Mouse (Mus musculus) forebrain, postnatal 0 days (tissue): Measurements from ENCODE around the gene Npcd. TPM values are rescaled to one million over a fixed set of nuclear protein-coding genes. Genes with fewer than 3 reads are reported as not detected.

Experiments used
- ATAC-seq: fragments of 200-750 bp; cut with Nextera tagmentation; 2 replicates; pipeline ENCODE4 v1.8.0; 2017; ENCODE audit warnings: mild to moderate bottlenecking, moderate library complexity
- DNase-seq: peaks from one replicate; pipeline ENCODE4 v3.0.0-alpha.2; 2015
- H3K27ac ChIP-seq: fragments of 300-500 bp; sonication (generic); 2 replicates; pipeline ENCODE4 v1.5.1; 2014; ENCODE audit warnings: low read depth, mild to moderate bottlenecking, antibody characterized with exemption, low read length, moderate library complexity, mixed read lengths
- H3K27me3 ChIP-seq: fragments of 300-500 bp; sonication (generic); 2 replicates; pipeline ENCODE4 v1.6.1; 2014; ENCODE audit warnings: mild to moderate bottlenecking, low read length, mixed read lengths; ENCODE audit not compliant: insufficient read depth
- H3K36me3 ChIP-seq: fragments of 300-500 bp; sonication (generic); 2 replicates; pipeline ENCODE4 v1.6.1; 2014; ENCODE audit warnings: mild to moderate bottlenecking, moderate library complexity; ENCODE audit not compliant: insufficient read depth
- H3K4me1 ChIP-seq: fragments of 300-500 bp; sonication (generic); 2 replicates; pipeline ENCODE4 v1.6.1; 2014; ENCODE audit warnings: antibody characterized with exemption; ENCODE audit not compliant: insufficient read depth
- H3K4me2 ChIP-seq: fragments of 300-500 bp; sonication (generic); 2 replicates; pipeline ENCODE4 v1.6.1; 2014; ENCODE audit warnings: low read depth, mild to moderate bottlenecking, moderate library complexity
- H3K4me3 ChIP-seq: fragments of 300-500 bp; sonication (generic); 2 replicates; pipeline ENCODE4 v1.5.1; 2014; ENCODE audit warnings: low read depth, low read length, mixed read lengths
- H3K9ac ChIP-seq: fragments of 300-500 bp; sonication (generic); 2 replicates; pipeline ENCODE4 v1.6.1; 2014; ENCODE audit warnings: mild to moderate bottlenecking
- H3K9me3 ChIP-seq: fragments of 300-500 bp; sonication (generic); 2 replicates; pipeline ENCODE4 v1.6.1; 2016; ENCODE audit warnings: low read length
- CTCF ChIP-seq: sonication (generic); IDR thresholded peaks from 2 replicates; pipeline ENCODE4 v1.5.1; 2016; ENCODE audit warnings: antibody characterized with exemption, control low read depth, low read depth
- WGBS: fragments of 180-500 bp; shearing (Covaris S2); extraction: QIAGEN DNeasy Blood & Tissue Kit; methylation state at CpG from one replicate; pipeline ENCODE4 v1.1.7; 2014; 5-methylcytosine and 5-hydroxymethylcytosine counted together
- polyA plus RNA-seq: library from polyadenylated mRNA; unstranded; fragments of >200 nt; fragmentation: Nextera tagmentation; extraction: Ambion mirVana; gene quantifications from 2 replicates; pipeline ENCODE4 v1.2.1, GENCODE M21; 2015
- total RNA-seq: library from RNA; depleted of rRNA; stranded (reverse); fragments of >200 nt; gene quantifications from 2 replicates; pipeline ENCODE4 v1.2.3, GENCODE M21; 2014

Gene Npcd
- total and polyA plus RNA-seq, 2 experiments from 2014 or later: 4.0 to 18.6 TPM

DNA sequence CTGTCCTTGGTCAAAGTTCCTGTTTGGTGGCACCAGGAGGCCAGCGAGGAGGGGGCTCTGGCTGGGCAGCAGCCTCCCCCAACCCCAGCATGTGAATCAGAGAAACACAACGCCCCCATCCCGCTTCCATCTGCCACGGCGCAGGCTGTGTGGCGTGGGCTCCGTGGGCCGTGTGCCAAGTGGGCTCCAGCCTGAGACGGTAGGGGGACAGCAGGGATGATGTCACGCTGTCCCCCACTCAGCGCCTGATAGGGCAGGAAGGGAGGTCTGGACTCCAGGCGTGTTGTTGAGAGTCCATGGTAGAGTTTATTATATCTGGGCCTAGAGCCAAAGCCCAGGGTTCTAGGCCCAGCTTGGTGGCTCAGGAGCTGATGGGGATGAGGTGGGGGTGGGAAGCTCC, 37.8 kb downstream of the Npcd start:
- DNase-seq (no peak), ATAC-seq (peak; percentile 25; the same call in 1 of the 2 replicates)
- no peak for TF ChIP-seq CTCF

GRCm38 (mm10) chr15:79794173-79794572, 39.9 kb downstream of the Npcd start:
- DNase-seq: no peak
- Histone ChIP-seq H3K27ac (no peak overlapping the region), H3K36me3 (peaks cover 14% of the 10 kb centered on the region; the same call in 1 of the 2 replicates), H3K4me2 (no peak overlapping the region), H3K9me3 (no peaks in the 10 kb centered on the region), H3K9ac (no peak overlapping the region), H3K27me3 (no peaks in the 10 kb centered on the region), H3K4me3 (no peak overlapping the region), H3K4me1 (no peaks in the 10 kb centered on the region)
- whole genome bisulfite sequencing: 40% methylated on average over 20 of the region's 20 CpGs
- ATAC-seq: no peak
- TF ChIP-seq CTCF: no peak

More for the DNA sequence above, 37.8 kb downstream of the Npcd start:
- no peaks in the 10 kb centered on the region for H3K27me3 ChIP-seq
- peaks cover 11% of the 10 kb centered on the region; the same call in 1 of the 2 replicates for H3K36me3 ChIP-seq
- H3K4me2 ChIP-seq: no peak overlapping the region
- no peak overlapping the region for H3K9ac ChIP-seq
- no peaks in the 10 kb centered on the region for H3K4me1 ChIP-seq
- WGBS: 61% methylated on average over 12 of the region's 12 CpGs
- H3K9me3 ChIP-seq: no peaks in the 10 kb centered on the region
- H3K27ac ChIP-seq: no peak overlapping the region
- no peak overlapping the region for H3K4me3 ChIP-seq

- Histone ChIP-seq H3K4me2 (no peak overlapping the region), H3K36me3 (peaks cover 14% of the 10 kb centered on the region; the same call in 1 of the 2 replicates), H3K27ac (no peak overlapping the region), H3K9ac (no peak overlapping the region), H3K4me1 (no peaks in the 10 kb centered on the region), H3K9me3 (no peaks in the 10 kb centered on the region), H3K4me3 (no peak overlapping the region), H3K27me3 (no peaks in the 10 kb centered on the region)
- DNase-seq: no peak
- TF ChIP-seq CTCF: no peak
- no peak for ATAC-seq
- WGBS: 93% methylated on average over 9 of the region's 9 CpGs
Observed at GRCm38 (mm10) chr15:79793076-79793475, 41.0 kb downstream of the Npcd start.

DNA sequence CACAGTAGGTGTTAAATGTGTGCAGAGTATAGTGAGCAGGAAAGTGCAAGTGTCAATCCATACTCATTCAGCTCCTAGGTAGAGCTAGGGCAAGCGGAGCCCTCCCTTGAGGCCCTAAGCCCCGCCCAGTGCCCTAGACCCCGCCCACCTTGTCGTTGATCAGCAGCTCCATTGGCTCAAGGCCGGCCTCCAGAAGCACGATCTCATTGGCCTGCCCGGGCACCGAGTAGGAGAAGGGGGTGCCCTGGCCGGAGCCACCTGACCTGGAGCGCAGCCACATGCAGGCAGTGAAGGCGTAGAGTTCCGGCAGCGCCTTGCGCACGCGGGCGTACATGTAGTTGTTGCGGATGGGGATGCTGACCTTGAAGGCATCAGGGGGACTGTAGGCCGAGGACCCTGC, 41.6 kb downstream of the Npcd start:
- 20% methylated on average over 19 of the region's 19 CpGs for WGBS
- ATAC-seq (peak; percentile 19; the same call in 1 of the 2 replicates), DNase-seq (no peak)
- Histone ChIP-seq H3K27ac (no peak overlapping the region), H3K4me2 (no peak overlapping the region), H3K27me3 (no peaks in the 10 kb centered on the region), H3K4me1 (no peaks in the 10 kb centered on the region), H3K36me3 (peaks cover 14% of the 10 kb centered on the region; the same call in 1 of the 2 replicates), H3K4me3 (no peak overlapping the region), H3K9ac (no peak overlapping the region), H3K9me3 (no peaks in the 10 kb centered on the region)
- TF ChIP-seq CTCF: no peak

DNA sequence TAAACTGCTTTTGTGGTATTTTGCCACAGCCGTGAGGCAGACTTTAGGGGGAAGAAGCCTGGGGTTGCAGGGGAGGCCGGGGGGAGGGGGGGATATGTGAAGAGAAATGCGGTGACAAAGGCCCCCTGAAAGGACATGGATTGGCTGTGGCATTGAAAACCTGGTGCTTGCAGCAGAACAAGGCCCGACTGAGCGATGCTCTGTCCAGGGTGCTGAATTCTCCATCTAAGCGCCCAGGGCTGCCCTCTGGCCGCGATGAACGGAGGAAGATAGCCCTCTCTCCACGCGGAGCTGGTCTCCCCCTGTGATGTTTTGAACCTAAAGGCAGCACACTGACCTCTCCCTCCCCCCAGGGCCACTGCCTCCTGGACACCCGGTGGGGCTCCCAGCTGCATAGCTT, 42.5 kb downstream of the Npcd start:
- Histone ChIP-seq H3K4me3 (no peak overlapping the region), H3K4me2 (no peak overlapping the region), H3K4me1 (no peaks in the 10 kb centered on the region), H3K9ac (no peak overlapping the region), H3K9me3 (no peaks in the 10 kb centered on the region), H3K36me3 (peaks cover 14% of the 10 kb centered on the region; the same call in 1 of the 2 replicates), H3K27ac (no peak overlapping the region), H3K27me3 (no peaks in the 10 kb centered on the region)
- 7% methylated on average over 12 of the region's 12 CpGs for WGBS
- TF ChIP-seq CTCF: no peak
- ATAC-seq (no peak), DNase-seq (no peak)

DNA sequence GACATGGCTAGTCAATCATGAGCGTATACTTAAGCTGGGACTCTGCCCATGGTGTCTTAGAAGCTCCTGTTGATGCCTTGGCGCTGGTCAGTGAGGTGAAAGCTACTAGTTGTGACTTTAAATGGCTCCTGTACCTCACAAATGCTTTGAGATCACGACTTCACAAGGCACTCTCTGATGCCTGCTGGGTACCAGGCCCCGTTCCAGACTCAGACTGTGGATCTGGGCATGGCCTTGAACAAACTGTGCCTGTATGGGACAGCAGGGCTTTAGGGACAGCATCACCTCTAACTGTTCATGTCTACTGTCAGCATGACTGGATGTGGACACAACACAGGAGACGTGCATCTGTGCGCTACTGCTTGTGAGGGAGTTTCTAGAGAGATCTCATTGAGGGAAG, 43.1 kb downstream of the Npcd start:
- 85% methylated on average over 6 of the region's 6 CpGs for WGBS
- no peak overlapping the region for H3K27ac ChIP-seq
- no peak overlapping the region for H3K9ac ChIP-seq
- H3K27me3 ChIP-seq: no peaks in the 10 kb centered on the region
- TF ChIP-seq CTCF: no peak
- peaks cover 14% of the 10 kb centered on the region; the same call in 1 of the 2 replicates for H3K36me3 ChIP-seq
- DNase-seq (no peak), ATAC-seq (no peak)
- no peak overlapping the region for H3K4me2 ChIP-seq
- no peaks in the 10 kb centered on the region for H3K9me3 ChIP-seq
- H3K4me3 ChIP-seq: no peak overlapping the region
- H3K4me1 ChIP-seq: no peaks in the 10 kb centered on the region

- Histone ChIP-seq H3K4me3 (no peak overlapping the region), H3K27me3 (no peaks in the 10 kb centered on the region), H3K36me3 (peaks cover 14% of the 10 kb centered on the region; the same call in 1 of the 2 replicates), H3K4me1 (no peaks in the 10 kb centered on the region), H3K4me2 (no peak overlapping the region), H3K9me3 (no peaks in the 10 kb centered on the region), H3K9ac (no peak overlapping the region), H3K27ac (no peak overlapping the region)
- 62% methylated on average over 8 of the region's 8 CpGs for WGBS
- no peak for DNase-seq
- TF ChIP-seq CTCF: no peak
- ATAC-seq: no peak
Observed at GRCm38 (mm10) chr15:79790111-79790510, 43.9 kb downstream of the Npcd start.
